Mouse (Mus musculus) C2C12 (cell line): ENCODE measurements around the gene Ccdc185.

Experiments used
- CTCF ChIP-seq: IDR thresholded peaks from one replicate; pipeline ENCODE4 v1.5.1; 2011; ENCODE audit not compliant: control insufficient read depth, insufficient read depth, insufficient read length
- MYOD1 ChIP-seq: IDR thresholded peaks from one replicate; pipeline ENCODE4 v1.6.1; 2011; ENCODE audit warnings: low read depth; ENCODE audit not compliant: control insufficient read depth, insufficient read length
- MYOG ChIP-seq: IDR thresholded peaks from one replicate; pipeline ENCODE4 v1.6.1; 2011; ENCODE audit not compliant: control insufficient read depth, insufficient read length; ENCODE audit errors: extremely low read depth

DNA sequence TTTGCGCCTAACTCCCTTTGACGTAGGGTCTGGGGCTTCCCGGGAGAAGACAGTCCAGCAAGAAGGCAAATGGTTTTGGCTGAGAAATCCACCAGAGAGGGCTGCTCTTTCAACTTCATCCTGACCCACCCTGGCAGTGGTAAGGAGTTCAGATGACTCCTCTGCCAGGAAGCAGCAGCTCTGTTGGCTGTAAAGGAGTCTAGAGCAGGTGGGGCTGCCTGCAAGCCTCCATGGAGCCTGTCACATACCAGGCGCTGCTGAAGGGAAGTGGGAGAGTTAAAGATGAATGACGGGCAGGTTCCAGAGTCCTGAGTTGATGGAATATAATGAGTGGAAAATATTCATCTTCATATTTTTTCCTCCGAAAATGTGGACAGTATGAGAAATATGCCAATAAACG lies 34.8 kb upstream of the Ccdc185 start:
- TF ChIP-seq CTCF (no peak), MYOD1 (no peak), MYOG (no peak)
